ENCODE assay signal across 9 mouse cellular contexts in the genomic region with DNA sequence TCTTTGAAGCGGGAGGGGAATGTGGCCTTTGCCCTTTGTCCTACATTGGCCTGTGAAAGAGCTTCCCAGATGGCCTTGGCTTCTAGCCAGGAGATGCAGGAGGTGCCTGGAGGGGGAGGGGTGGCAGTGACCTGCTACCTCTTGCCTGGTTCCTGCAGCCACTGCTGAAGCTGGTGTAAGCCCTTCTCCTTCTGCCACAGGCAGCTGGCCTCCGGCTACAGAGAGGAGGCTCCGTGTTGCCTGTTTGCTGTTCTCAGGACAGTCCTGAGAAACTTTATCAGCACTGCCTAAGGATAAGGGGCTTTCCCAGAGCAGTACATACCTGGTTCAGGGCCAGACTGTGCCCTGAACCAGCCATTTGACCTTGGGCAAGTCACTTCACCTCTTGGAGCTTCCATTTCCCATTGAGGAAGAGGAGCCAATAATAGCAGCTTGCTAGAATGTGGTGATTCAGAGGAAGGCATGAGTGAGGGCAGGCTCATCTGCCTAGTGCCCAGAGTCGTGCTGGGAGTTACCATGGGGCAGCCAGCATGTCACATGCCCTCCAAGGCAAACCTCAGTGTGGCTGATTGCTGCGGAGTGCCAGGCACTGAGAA. TPM values are rescaled to one million over a fixed set of nuclear protein-coding genes. Genes with fewer than 3 reads are reported as not detected.
A peak's percentile ranks its signal among the peaks of the same experiment; 100 is the strongest.
DNase-seq lines count a peak whose midpoint lies in the region; ATAC-seq lines count a peak whose summit lies in the region.
"Had no signal": no experiment of that assay in that cellular context is flagged by ENCODE, and none has a peak within 500 bp of the region (broad histone marks: within the 10 kb centered on the region; RNA-seq: fewer than 3 reads in every experiment).

No protein-coding gene starts in this region.

- no peak overlapping the region for H3K4me3 ChIP-seq in neural tube, embryonic 15.5 days (replicated peaks)
- H3K4me3 ChIP-seq in heart, embryonic 11.5 days (ENCODE audit: low read depth, low read length): no peak overlapping the region
- H3K4me3 ChIP-seq in neural tube, embryonic 11.5 days (ENCODE audit: low read depth, low read length): no peak overlapping the region
- H3K4me3 ChIP-seq: lung, embryonic 15.5 days had no signal

- no peaks in the 10 kb centered on the region for H3K36me3 ChIP-seq in neural tube, embryonic 15.5 days
- H3K36me3 ChIP-seq in heart, embryonic 11.5 days (ENCODE audit: control insufficient read depth, insufficient read depth, low read length): peaks cover 30% of the 10 kb centered on the region
- H3K36me3 ChIP-seq in neural tube, embryonic 11.5 days (ENCODE audit: control insufficient read depth, insufficient read depth, low read length): no peaks in the 10 kb centered on the region

- no peak overlapping the region for H3K27ac ChIP-seq in neural tube, embryonic 15.5 days (replicated peaks)
- peak overlapping the region; percentile 89 for H3K27ac ChIP-seq in heart, embryonic 11.5 days (ENCODE audit: low read depth, low read length)
- H3K27ac ChIP-seq in neural tube, embryonic 11.5 days (ENCODE audit: low read depth, low read length): no peak overlapping the region
- H3K27ac ChIP-seq: lung, embryonic 15.5 days had no signal

- 65% methylated on average over 5 of the region's 5 CpGs for WGBS in neural tube, embryonic 15.5 days
- 36% methylated on average over 5 of the region's 5 CpGs for WGBS in heart, embryonic 11.5 days (ENCODE audit: insufficient replicate concordance)
- WGBS in neural tube, embryonic 11.5 days: 56% methylated on average over 5 of the region's 5 CpGs

- H3K9ac ChIP-seq in neural tube, embryonic 15.5 days (replicated peaks): no peak overlapping the region
- no peak overlapping the region for H3K9ac ChIP-seq in heart, embryonic 11.5 days (ENCODE audit: low read depth, low read length)
- H3K9ac ChIP-seq in neural tube, embryonic 11.5 days (ENCODE audit: low read length): no peak overlapping the region
- H3K9ac ChIP-seq: lung, embryonic 15.5 days had no signal

- H3K27me3 ChIP-seq in neural tube, embryonic 15.5 days (replicated peaks): no peaks in the 10 kb centered on the region
- no peaks in the 10 kb centered on the region for H3K27me3 ChIP-seq in heart, embryonic 11.5 days (ENCODE audit: control insufficient read depth, insufficient read depth, low read length)
- no peaks in the 10 kb centered on the region for H3K27me3 ChIP-seq in neural tube, embryonic 11.5 days (ENCODE audit: control insufficient read depth, insufficient read depth, low read length)
- H3K27me3 ChIP-seq: lung, embryonic 15.5 days had no signal

- DNase-seq in neural tube, embryonic 10.5 days (ENCODE audit: extremely low spot score, low spot score): peak; percentile 75
- DNase-seq in cerebellum, postnatal 10 days: peak; percentile 83 to 84
- peak; percentile 97 for DNase-seq in kidney, postnatal 25 days
- peak; percentile 42 for DNase-seq in neural tube, embryonic 11.5 days (ENCODE audit: low spot score)
- DNase-seq in layer of hippocampus, adult 8-10 months (ENCODE audit: low spot score in 2 of 2): no peak
- DNase-seq in B cell, adult 2 months: no peak

- no peak for ATAC-seq in neural tube, embryonic 15.5 days (ENCODE audit: low FRiP score)
- no peak for ATAC-seq in heart, embryonic 11.5 days (replicated peaks; ENCODE audit: insufficient number of reproducible peaks, low FRiP score, low TSS enrichment)
- ATAC-seq in neural tube, embryonic 11.5 days (ENCODE audit: insufficient read depth, low FRiP score, low TSS enrichment): no peak

- H3K4me1 ChIP-seq in neural tube, embryonic 15.5 days: peaks cover 3% of the 10 kb centered on the region; the same call in 1 of the 2 replicates
- peaks cover 45% of the 10 kb centered on the region for H3K4me1 ChIP-seq in heart, embryonic 11.5 days (ENCODE audit: control insufficient read depth, insufficient read depth, low read length)
- peaks cover 5% of the 10 kb centered on the region; the same call in 1 of the 2 replicates for H3K4me1 ChIP-seq in neural tube, embryonic 11.5 days (ENCODE audit: control insufficient read depth, insufficient read depth, low read length)

- no peaks in the 10 kb centered on the region for H3K9me3 ChIP-seq in neural tube, embryonic 15.5 days (replicated peaks)
- no peaks in the 10 kb centered on the region for H3K9me3 ChIP-seq in heart, embryonic 11.5 days (replicated peaks; ENCODE audit: control insufficient read depth, low read length)
- H3K9me3 ChIP-seq in neural tube, embryonic 11.5 days (ENCODE audit: control insufficient read depth, low read length): no peaks in the 10 kb centered on the region
- H3K9me3 ChIP-seq: lung, embryonic 15.5 days had no signal

- no peak overlapping the region for H3K4me2 ChIP-seq in neural tube, embryonic 15.5 days
- H3K4me2 ChIP-seq in heart, embryonic 11.5 days: no peak overlapping the region
- no peak overlapping the region for H3K4me2 ChIP-seq in neural tube, embryonic 11.5 days (ENCODE audit: low read depth)
- H3K4me2 ChIP-seq: lung, embryonic 15.5 days had no signal

RNA-seq across cellular contexts. Expression of gene Tgm2, which starts 15.7 kb away (rescaled TPM):
- polyA plus RNA-seq in neural tube, embryonic 15.5 days (2015; fragmentation: Nextera tagmentation; extraction: Ambion mirVana): 7.8 and 13.9 TPM in 2 replicates
- polyA plus RNA-seq in heart, embryonic 11.5 days (2014; fragmentation: Nextera tagmentation; extraction: Ambion mirVana): 129 and 130 TPM in 2 replicates
- polyA plus RNA-seq in neural tube, embryonic 11.5 days (2014; fragmentation: Nextera tagmentation; extraction: Ambion mirVana): 4.5 and 5.3 TPM in 2 replicates
- 10 to 100 TPM in 3 of 4 experiments, 1 to 10 TPM in 1; 9.1 to 14.2 (median 12.7) TPM for total RNA-seq in layer of hippocampus, adult 8-10 months (2022)

Comparison
In these comparisons a context has a peak if more than half of its experiments do, and no peak if none do; other contexts are left out.
1. DNase-seq: peak in neural tube, embryonic 10.5 days (single experiment), cerebellum, postnatal 10 days (2 of 2), kidney, postnatal 25 days (2 of 2) and neural tube, embryonic 11.5 days (single experiment); none in layer of hippocampus, adult 8-10 months (0 of 2) and B cell, adult 2 months (0 of 2).